Mouse (Mus musculus): ENCODE data around the gene Olfr1098.

The Olfr1098 gene

GRCm38 (mm10) chr2:86924445-86924844, at the start of gene Olfr1098:
Olfr1098 (minus strand) TSS chr2:86924545.
- in situ Hi-C loops (cut with MboI; ENCODE audit: unreplicated experiment in 2 of 2), result no loop called here

GRCm38 (mm10) chr2:86960593-86960992, 36.2 kb upstream of the Olfr1098 start, which contains the start of gene Olfr1099:
Olfr1099 (minus strand) TSS chr2:86960693.
- in situ Hi-C loops (cut with MboI; ENCODE audit: unreplicated experiment in 2 of 2), result no loop called here

- in situ Hi-C loops (cut with MboI; ENCODE audit: unreplicated experiment in 2 of 2), result no loop called here
Measured at GRCm38 (mm10) chr2:86926557-86926956, 2.2 kb upstream of the Olfr1098 start.

- in situ Hi-C loops (cut with MboI; ENCODE audit: unreplicated experiment in 2 of 2), result no loop called here
Measured at GRCm38 (mm10) chr2:86905647-86906046, 18.7 kb downstream of the Olfr1098 start.

- in situ Hi-C loops (cut with MboI; ENCODE audit: unreplicated experiment in 2 of 2), result no loop called here
Measured at GRCm38 (mm10) chr2:86892116-86892515, 32.2 kb downstream of the Olfr1098 start, which contains the start of gene Olfr1097. Olfr1097 (minus strand) TSS chr2:86892216.

GRCm38 (mm10) chr2:86874702-86875101, 49.6 kb downstream of the Olfr1098 start, which contains the start of gene Gm13723:
Gm13723 (minus strand) TSS chr2:86874802.
- in situ Hi-C loops (cut with MboI; ENCODE audit: unreplicated experiment in 2 of 2), result no loop called here

All from v-Abl transformed pro-B cells (cell line).